ENCODE assay signal across 8 mouse cellular contexts in genomic region chr19:8756635-8757387, GRCm38 (mm10). TPM values are rescaled to one million over a fixed set of nuclear protein-coding genes. Genes with fewer than 3 reads are reported as not detected.
DNase-seq lines count a peak whose midpoint lies in the region; ATAC-seq lines count a peak whose summit lies in the region.

Nxf1 (plus strand) TSS chr19:8757073.

- ATAC-seq in embryonic facial prominence, embryonic 14.5 days (ENCODE audit: low read depth): peak; percentile 93
- peak; percentile 94 for ATAC-seq in kidney, embryonic 14.5 days (ENCODE audit: low FRiP score, low TSS enrichment)
- ATAC-seq in limb, embryonic 15.5 days (ENCODE audit: insufficient number of reproducible peaks, low FRiP score, low TSS enrichment, low read depth): peak; percentile 91

- WGBS in embryonic facial prominence, embryonic 14.5 days: under 1% methylated on average over 40 of the region's 75 CpGs
- under 1% methylated on average over 75 of the region's 75 CpGs for WGBS in kidney, embryonic 14.5 days
- WGBS in limb, embryonic 15.5 days: under 1% methylated on average over 75 of the region's 75 CpGs

- no peaks in the 10 kb centered on the region for H3K27me3 ChIP-seq in embryonic facial prominence, embryonic 14.5 days (replicated peaks; ENCODE audit: control insufficient read depth, insufficient read depth, low read length)
- no peaks in the 10 kb centered on the region for H3K27me3 ChIP-seq in kidney, embryonic 14.5 days (ENCODE audit: control insufficient read depth, insufficient read depth, low read length)
- no peaks in the 10 kb centered on the region for H3K27me3 ChIP-seq in limb, embryonic 15.5 days

- H3K36me3 ChIP-seq in embryonic facial prominence, embryonic 14.5 days (ENCODE audit: control insufficient read depth, insufficient read depth, low read length): peaks cover 40% of the 10 kb centered on the region
- peaks cover 34% of the 10 kb centered on the region for H3K36me3 ChIP-seq in kidney, embryonic 14.5 days (ENCODE audit: control insufficient read depth, insufficient read depth, low read length)
- peaks cover 34% of the 10 kb centered on the region for H3K36me3 ChIP-seq in limb, embryonic 15.5 days

- peak within 1 kb of the TSS; percentile 83 for H3K4me2 ChIP-seq in embryonic facial prominence, embryonic 14.5 days (ENCODE audit: low read depth, low read length)
- H3K4me2 ChIP-seq in kidney, embryonic 14.5 days (replicated peaks; ENCODE audit: low read depth, low read length): peak within 1 kb of the TSS; percentile 81
- peak within 1 kb of the TSS; percentile 54 for H3K4me2 ChIP-seq in limb, embryonic 15.5 days

- peak within 1 kb of the TSS; percentile 93 for H3K4me3 ChIP-seq in embryonic facial prominence, embryonic 14.5 days (ENCODE audit: low read depth, low read length)
- peak within 1 kb of the TSS; percentile 96 for H3K4me3 ChIP-seq in kidney, embryonic 14.5 days (ENCODE audit: low read length)
- H3K4me3 ChIP-seq in limb, embryonic 15.5 days: peak within 1 kb of the TSS; percentile 93

- peaks cover 11% of the 10 kb centered on the region for H3K4me1 ChIP-seq in embryonic facial prominence, embryonic 14.5 days (ENCODE audit: control insufficient read depth, insufficient read depth, low read length)
- H3K4me1 ChIP-seq in kidney, embryonic 14.5 days (ENCODE audit: control insufficient read depth, insufficient read depth, low read length): peaks cover 14% of the 10 kb centered on the region; the same call in 1 of the 2 replicates
- peaks cover 19% of the 10 kb centered on the region for H3K4me1 ChIP-seq in limb, embryonic 15.5 days

- peak within 1 kb of the TSS; percentile 93 for H3K9ac ChIP-seq in embryonic facial prominence, embryonic 14.5 days (ENCODE audit: low read depth, low read length)
- H3K9ac ChIP-seq in kidney, embryonic 14.5 days (ENCODE audit: low read depth, low read length): peak within 1 kb of the TSS; percentile 95
- peak within 1 kb of the TSS; percentile 88 for H3K9ac ChIP-seq in limb, embryonic 15.5 days

- DNase-seq in 3T3-L1 (ENCODE audit: low read depth, low spot score): peak; percentile 91
- peak; percentile 81 to 89 for DNase-seq in adrenal gland, postnatal 4 days (ENCODE audit: low spot score in 2 of 2)
- DNase-seq in embryonic facial prominence, embryonic 14.5 days (ENCODE audit: low spot score): peak; percentile 96
- peak; percentile 85 for DNase-seq in heart, adult 8-10 months (ENCODE audit: low spot score)
- DNase-seq in monocyte, adult 2 months (ENCODE audit: low read depth in 1 of 2, low spot score in 2 of 2): peak; percentile 62 to 86
- DNase-seq in spleen, postnatal 36 days (ENCODE audit: low spot score in 2 of 2): peak; percentile 91 to 92

- H3K9me3 ChIP-seq in embryonic facial prominence, embryonic 14.5 days (ENCODE audit: control insufficient read depth, low read length): no peaks in the 10 kb centered on the region
- H3K9me3 ChIP-seq in kidney, embryonic 14.5 days (ENCODE audit: control insufficient read depth, low read length): no peaks in the 10 kb centered on the region
- no peaks in the 10 kb centered on the region for H3K9me3 ChIP-seq in limb, embryonic 15.5 days

- H3K27ac ChIP-seq in embryonic facial prominence, embryonic 14.5 days (replicated peaks; ENCODE audit: low read depth, low read length): peak within 1 kb of the TSS; percentile 89
- H3K27ac ChIP-seq in kidney, embryonic 14.5 days (ENCODE audit: low read depth, low read length): peak within 1 kb of the TSS; percentile 90
- H3K27ac ChIP-seq in limb, embryonic 15.5 days: peak within 1 kb of the TSS; percentile 90

RNA-seq across cellular contexts. Expression of gene Nxf1, which starts in this region (rescaled TPM):
- total RNA-seq in adrenal gland, postnatal 4 days (2021): 100 to 1,000 TPM; 124 to 145 TPM
- 152 and 171 TPM in 2 replicates for polyA plus RNA-seq in embryonic facial prominence, embryonic 14.5 days (2014; fragmentation: Nextera tagmentation; extraction: Ambion mirVana)
- total RNA-seq in heart, adult 8-10 months (2022): 10 to 100 TPM; 30.3 to 42.0 (median 33.7) TPM
- polyA plus RNA-seq in kidney, embryonic 14.5 days (2014; fragmentation: Nextera tagmentation; extraction: Ambion mirVana): 155 and 198 TPM in 2 replicates
- polyA plus RNA-seq in limb, embryonic 15.5 days (2015; fragmentation: Nextera tagmentation; extraction: Ambion mirVana): 171 and 188 TPM in 2 replicates

Comparison
In these comparisons a context has a peak if more than half of its experiments do, and no peak if none do; other contexts are left out.
1. Peak in every context shown above with its lines: DNase-seq, ATAC-seq, H3K4me3 ChIP-seq and H3K27ac ChIP-seq.